Mouse (Mus musculus) adrenal gland, adult 2 months (tissue): ENCODE measurements around the gene Hypk. TPM values are rescaled to one million over a fixed set of nuclear protein-coding genes. Genes with fewer than 3 reads are reported as not detected.

Source experiments
- DNase-seq: peaks from one replicate; pipeline ENCODE4 v3.0.0; 2021
- microRNA-seq, 2 experiments: library from miRNA; unstranded; fragments of <30 nt; microRNA quantifications; one replicate each; pipeline ENCODE4 v1.2.0; 2021
- polyA plus RNA-seq: library from polyadenylated mRNA; depleted of rRNA; stranded (reverse); fragments of >200 nt; gene quantifications from 2 replicates; pipeline ENCODE4 v1.2.3, GENCODE M21; 2012; rRNA removed
- total RNA-seq, 2 experiments: library from RNA; stranded (reverse); gene quantifications; 2 replicates each; pipeline ENCODE4 v1.2.3; 2021

Gene Hypk
- total and polyA plus RNA-seq, 3 experiments: 3.0 to 25.5 (median 15.7) TPM

DNA sequence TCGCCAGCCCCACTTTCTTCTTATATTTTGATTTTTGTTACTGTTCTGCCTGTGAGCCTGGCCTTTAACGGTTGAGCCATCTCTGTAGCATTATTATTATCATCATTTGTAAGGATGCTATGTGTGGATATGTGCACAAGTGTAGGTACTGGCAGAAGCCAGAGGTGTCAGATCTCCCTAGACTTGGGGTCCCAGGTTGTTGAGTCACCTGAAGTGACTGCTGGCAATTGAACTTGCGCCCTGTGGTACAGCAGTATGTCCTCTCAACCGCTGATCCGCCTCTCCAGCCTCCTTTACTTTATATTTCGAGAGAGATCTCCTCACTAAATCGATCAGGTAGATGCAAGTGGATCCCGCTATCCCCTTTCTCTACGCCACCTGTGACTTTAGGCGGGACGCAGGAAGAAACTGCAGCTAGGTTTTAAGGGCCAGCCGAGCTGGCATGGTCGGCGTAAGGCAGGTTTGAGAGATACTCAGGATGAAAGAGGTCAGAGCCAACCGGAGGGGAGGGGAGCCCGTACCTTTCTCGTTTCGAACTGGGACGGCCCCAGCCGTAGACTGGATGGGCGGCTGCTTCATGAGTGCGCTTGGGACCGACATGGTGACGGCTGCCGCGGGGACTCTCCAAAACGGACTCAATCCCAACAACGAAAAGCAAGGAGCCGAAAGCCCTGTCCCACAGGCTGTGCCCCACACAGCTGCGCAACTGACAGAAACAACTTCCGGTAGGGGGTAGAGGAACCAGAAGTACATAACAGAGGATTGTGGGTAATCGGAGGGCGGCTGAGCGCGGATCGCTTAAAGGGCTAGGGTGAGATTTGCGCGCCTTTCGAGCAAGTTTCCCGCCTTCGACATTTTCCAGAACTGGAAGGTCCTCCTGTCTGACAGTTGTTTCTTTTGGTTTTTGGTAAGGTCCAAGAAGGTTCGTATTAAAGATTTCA is 53.1 kb downstream of the Hypk start, which contains the start of the genes Mfap1a and Wdr76:
Gene Mfap1a (minus strand): TSS at position 724 of the 941 bp plus-strand sequence.
Gene Wdr76 (plus strand): TSS at position 782 of the 941 bp plus-strand sequence.
- DNase-seq: peak; percentile 88

- DNase-seq: no peak
Measured at GRCm38 (mm10) chr2:121507173-121507950, 54.3 kb downstream of the Hypk start.

DNA sequence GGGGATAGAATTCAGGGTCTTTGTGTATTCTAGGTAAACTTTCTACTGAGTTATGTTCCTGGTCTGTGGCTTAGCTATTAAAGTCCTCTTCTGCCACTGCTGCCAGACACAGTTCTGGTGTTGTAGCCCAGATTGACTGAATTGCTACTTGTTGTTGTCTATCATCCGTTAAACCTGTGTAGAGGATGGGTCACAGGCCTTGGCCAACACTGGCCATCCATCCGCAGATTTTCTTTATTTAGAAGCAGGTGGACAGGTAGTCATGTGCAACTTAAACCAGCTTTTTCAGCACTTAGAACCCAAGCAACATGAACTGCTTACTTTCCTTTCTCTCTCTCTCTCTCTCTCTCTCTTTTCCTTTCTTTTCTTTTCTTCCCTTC is 54.9 kb downstream of the Hypk start:
- DNase-seq: no peak

Small RNA genes within 50 kb of the gene (microRNA-seq; reads per million reads assigned to microRNA genes)
- gene Gm22953: 0 reads per million in 2 experiments

Other genes with a start within 250 kb of the Hypk start
- gene Trp53bp1, start 181.9 kb upstream of the Hypk start, total RNA-seq: 10 to 100 TPM; 52.2 to 67.9 TPM
- gene Trp53bp1, start 181.9 kb upstream of the Hypk start, polyA plus RNA-seq: 25.1 and 33.4 TPM in 2 replicates
- gene Map1a, start 163.7 kb upstream of the Hypk start, total RNA-seq: 10 to 100 TPM in 1 of 2 experiments, 1 to 10 TPM in 1; 5.1 to 12.1 TPM
- 2.4 and 4.2 TPM in 2 replicates for gene Map1a, start 163.7 kb upstream of the Hypk start, polyA plus RNA-seq
- 10 to 100 TPM; 51.4 to 56.9 TPM for gene Ppip5k1, start 97.9 kb upstream of the Hypk start, total RNA-seq
- gene Ppip5k1, start 97.9 kb upstream of the Hypk start, polyA plus RNA-seq: 36.7 and 41.0 TPM in 2 replicates
- gene Ckmt1, start 95.6 kb upstream of the Hypk start, total RNA-seq: 10 to 100 TPM in 1 of 2 experiments, 1 to 10 TPM in 1; 6.9 to 14.2 TPM
- 9.2 and 11.5 TPM in 2 replicates for gene Ckmt1, start 95.6 kb upstream of the Hypk start, polyA plus RNA-seq
- gene Strc, start 66.1 kb upstream of the Hypk start, total RNA-seq: under 1 TPM in 1 of 2 experiments, not detected in 1; 0.31 TPM
- 0.07 and 0.16 TPM in 2 replicates for gene Strc, start 66.1 kb upstream of the Hypk start, polyA plus RNA-seq
- 100 to 1,000 TPM; 385 to 421 TPM for gene Pdia3, start 39.5 kb upstream of the Hypk start, total RNA-seq
- gene Pdia3, start 39.5 kb upstream of the Hypk start, polyA plus RNA-seq: 1,644 and 2,044 TPM in 2 replicates
- gene Catsper2, start 39.5 kb upstream of the Hypk start, total RNA-seq: 1 to 10 TPM; 1.5 to 2.4 TPM
- 0.65 and 0.95 TPM in 2 replicates for gene Catsper2, start 39.5 kb upstream of the Hypk start, polyA plus RNA-seq
- under 1 TPM; 0.35 to 0.63 TPM for gene Ell3, start 9.0 kb upstream of the Hypk start, total RNA-seq
- gene Ell3, start 9.0 kb upstream of the Hypk start, polyA plus RNA-seq: 0.20 and 0.23 TPM in 2 replicates
- 100 to 1,000 TPM; 272 to 371 TPM for gene Serf2, start 4.1 kb upstream of the Hypk start, total RNA-seq
- 275 and 332 TPM in 2 replicates for gene Serf2, start 4.1 kb upstream of the Hypk start, polyA plus RNA-seq
- gene Serinc4, start 3.5 kb downstream of the Hypk start, total RNA-seq: under 1 TPM in 1 of 2 experiments, not detected in 1; 0.21 TPM
- 0.16 and 0.20 TPM in 2 replicates for gene Serinc4, start 3.5 kb downstream of the Hypk start, polyA plus RNA-seq
- gene Mfap1b, start 20.8 kb downstream of the Hypk start, total RNA-seq: 10 to 100 TPM; 37.2 to 38.7 TPM
- gene Mfap1b, start 20.8 kb downstream of the Hypk start, polyA plus RNA-seq: 0.89 and 0.98 TPM in 2 replicates
- gene Mfap1a, start 53.4 kb downstream of the Hypk start, total RNA-seq: 10 to 100 TPM; 30.0 to 37.3 TPM
- gene Mfap1a, start 53.4 kb downstream of the Hypk start, polyA plus RNA-seq: 0.68 and 0.79 TPM in 2 replicates
- 1 to 10 TPM; 2.6 to 5.4 TPM for gene Wdr76, start 53.4 kb downstream of the Hypk start, total RNA-seq
- gene Wdr76, start 53.4 kb downstream of the Hypk start, polyA plus RNA-seq: 0.46 and 0.66 TPM in 2 replicates